Mouse (Mus musculus): ENCODE results near the gene Ptprt.

GRCm38 (mm10) chr2:162413073-162413812 is 247.7 kb downstream of the Ptprt start:
- TF ChIP-seq POLR2A (IDR thresholded peaks at IDR 0.05; ENCODE audit: low read depth, low read length) (no peak), CTCF (IDR thresholded peaks at IDR 0.05; ENCODE audit: extremely low read depth, insufficient read length, insufficient replicate concordance, low read depth, low read length) (no peak)
